Mouse (Mus musculus) stomach, postnatal 0 days (tissue): Measurements from ENCODE around the gene Mrvi1. TPM values are rescaled to one million over a fixed set of nuclear protein-coding genes. Genes with fewer than 3 reads are reported as not detected.

Experiments
- ATAC-seq: fragments of 200-750 bp; cut with Nextera tagmentation; 2 replicates; pipeline ENCODE4 v1.8.0; 2017; ENCODE audit not compliant: low FRiP score, low TSS enrichment
- DNase-seq: peaks from one replicate; pipeline ENCODE4 v3.0.0-alpha.2; 2016; ENCODE audit warnings: low spot score
- H3K27ac ChIP-seq: fragments of 300-500 bp; sonication (generic); replicated peaks from 2 replicates; pipeline ENCODE4 v1.5.1; 2014; ENCODE audit warnings: mild to moderate bottlenecking, control low read depth
- H3K27me3 ChIP-seq: fragments of 300-500 bp; sonication (generic); 2 replicates; pipeline ENCODE4 v1.6.1; 2014; ENCODE audit warnings: low read length; ENCODE audit not compliant: control insufficient read depth, insufficient read depth
- H3K36me3 ChIP-seq: fragments of 300-500 bp; sonication (generic); 2 replicates; pipeline ENCODE4 v1.6.1; 2014; ENCODE audit warnings: low read length, mixed read lengths; ENCODE audit not compliant: control insufficient read depth, insufficient read depth
- H3K4me1 ChIP-seq: fragments of 300-500 bp; sonication (generic); replicated peaks from 2 replicates; pipeline ENCODE4 v1.6.1; 2014; ENCODE audit warnings: antibody characterized with exemption; ENCODE audit not compliant: control insufficient read depth, insufficient read depth
- H3K4me2 ChIP-seq: fragments of 300-500 bp; sonication (generic); replicated peaks from 2 replicates; pipeline ENCODE4 v1.6.1; 2014; ENCODE audit warnings: low read depth, mild to moderate bottlenecking, control low read depth, moderate library complexity
- H3K4me3 ChIP-seq: fragments of 300-500 bp; sonication (generic); 2 replicates; pipeline ENCODE4 v1.5.1; 2014; ENCODE audit warnings: low read depth, low read length, control low read depth
- H3K9ac ChIP-seq: fragments of 300-500 bp; sonication (generic); 2 replicates; pipeline ENCODE4 v1.6.1; 2014; ENCODE audit warnings: mild to moderate bottlenecking, low read length, control low read depth, mixed read lengths
- H3K9me3 ChIP-seq: fragments of 300-500 bp; sonication (generic); 2 replicates; pipeline ENCODE4 v1.6.1; 2016; ENCODE audit warnings: low read length; ENCODE audit not compliant: control insufficient read depth
- CTCF ChIP-seq: IDR thresholded peaks from 2 replicates; pipeline ENCODE4 v1.5.1; 2016; ENCODE audit warnings: antibody characterized with exemption, low read depth, mild to moderate bottlenecking, moderate library complexity
- EP300 ChIP-seq: optimal IDR thresholded peaks from 2 replicates; pipeline ENCODE3; 2016; ENCODE audit warnings: antibody characterized with exemption
- WGBS: fragments of 180-500 bp; shearing (Covaris S2); extraction: QIAGEN DNeasy Blood & Tissue Kit; methylation state at CpG from one replicate; pipeline ENCODE4 v1.1.7; 2014; 5-methylcytosine and 5-hydroxymethylcytosine counted together
- polyA plus RNA-seq: library from polyadenylated mRNA; unstranded; fragments of >200 nt; fragmentation: Nextera tagmentation; extraction: Ambion mirVana; gene quantifications from 2 replicates; pipeline ENCODE4 v1.2.1, GENCODE M21; 2015

The Mrvi1 gene
- polyA plus RNA-seq, 1 experiment from 2014 or later, result 8.4 TPM

GRCm38 (mm10) chr7:111020814-111021213 is 38.6 kb upstream of the Mrvi1 start:
- no peak overlapping the region for H3K4me3 ChIP-seq
- H3K9ac ChIP-seq, result no peak overlapping the region
- no peak overlapping the region for H3K27ac ChIP-seq
- 50% methylated on average over 4 of the region's 4 CpGs for WGBS
- no peak overlapping the region for H3K4me2 ChIP-seq
- no peaks in the 10 kb centered on the region for H3K36me3 ChIP-seq
- no peaks in the 10 kb centered on the region for H3K9me3 ChIP-seq
- H3K27me3 ChIP-seq, result no peaks in the 10 kb centered on the region
- no peaks in the 10 kb centered on the region; the same call in 1 of the 2 replicates for H3K4me1 ChIP-seq
- DNase-seq, result no peak
- no peak for ATAC-seq
- no peak for TF ChIP-seq CTCF
- no peak for TF ChIP-seq EP300

DNA sequence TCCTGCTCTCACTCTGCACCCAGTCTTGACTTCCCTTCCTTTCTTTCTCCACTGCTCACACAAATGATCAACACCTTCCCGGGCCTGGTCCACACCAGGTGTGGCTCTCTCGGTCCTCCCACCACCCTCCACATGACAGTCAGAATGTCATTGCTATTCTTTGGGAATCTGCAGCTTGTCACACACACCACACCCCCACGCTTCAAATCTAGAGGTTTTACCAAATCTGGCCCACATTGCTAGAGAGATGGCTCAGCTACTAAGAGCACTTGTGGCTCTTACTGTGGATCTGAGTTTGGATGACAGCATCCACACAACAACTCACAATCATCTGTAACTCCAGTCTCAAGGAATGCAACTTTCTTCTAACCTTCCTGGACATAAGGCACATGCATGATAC is 34.7 kb upstream of the Mrvi1 start:
- H3K4me1 ChIP-seq, result no peaks in the 10 kb centered on the region
- H3K27ac ChIP-seq, result no peak overlapping the region
- ATAC-seq, result no peak
- H3K36me3 ChIP-seq, result no peaks in the 10 kb centered on the region
- H3K27me3 ChIP-seq, result no peaks in the 10 kb centered on the region
- no peaks in the 10 kb centered on the region for H3K9me3 ChIP-seq
- H3K9ac ChIP-seq, result no peak overlapping the region
- H3K4me2 ChIP-seq, result no peak overlapping the region
- 64% methylated on average over 3 of the region's 3 CpGs for WGBS
- H3K4me3 ChIP-seq, result no peak overlapping the region
- no peak for DNase-seq
- no peak for TF ChIP-seq CTCF
- no peak for TF ChIP-seq EP300

- Histone ChIP-seq H3K4me2 (no peak overlapping the region), H3K9ac (no peak overlapping the region), H3K36me3 (no peaks in the 10 kb centered on the region), H3K9me3 (no peaks in the 10 kb centered on the region), H3K4me3 (no peak overlapping the region), H3K4me1 (no peaks in the 10 kb centered on the region), H3K27ac (no peak overlapping the region), H3K27me3 (no peaks in the 10 kb centered on the region)
- TF ChIP-seq CTCF, result no peak
- no peak for TF ChIP-seq EP300
- 69% methylated on average over 5 of the region's 5 CpGs for WGBS
- no peak for ATAC-seq
- DNase-seq, result no peak
These were observed 33.5 kb upstream of the Mrvi1 start for GRCm38 (mm10) chr7:111015731-111016130.

GRCm38 (mm10) chr7:111014893-111015292 is 32.6 kb upstream of the Mrvi1 start:
- H3K36me3 ChIP-seq, result no peaks in the 10 kb centered on the region
- peak; percentile 81 for ATAC-seq

DNA sequence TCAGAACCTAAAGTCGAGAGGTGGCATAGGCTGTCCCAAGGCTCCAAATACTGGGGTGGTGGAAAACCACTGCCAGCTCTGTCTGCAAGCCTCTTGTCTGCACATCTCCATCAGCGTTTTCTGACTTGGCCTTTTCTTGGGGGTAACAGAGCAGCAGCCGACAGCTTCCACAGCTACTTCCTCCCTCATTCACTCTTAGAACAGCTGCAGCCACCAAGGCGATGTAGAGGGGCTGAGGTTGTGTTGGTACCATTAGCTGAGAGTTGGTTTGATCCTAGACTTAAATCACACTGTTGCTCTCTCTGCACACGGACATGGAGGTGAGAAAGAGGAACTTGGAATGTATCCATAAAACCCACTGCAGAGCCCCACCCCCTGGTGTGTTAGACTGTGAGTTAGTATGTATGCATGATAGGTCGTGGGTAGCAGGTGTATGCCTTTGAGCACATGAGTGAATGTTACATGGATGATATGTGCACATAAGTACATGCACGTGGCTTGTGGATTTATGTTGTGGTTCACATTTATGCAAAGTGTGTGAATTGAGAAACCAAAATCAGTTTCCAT is 31.9 kb upstream of the Mrvi1 start:
- WGBS, result 77% methylated on average over 7 of the region's 7 CpGs

More at GRCm38 (mm10) chr7:111014893-111015292, 32.6 kb upstream of the Mrvi1 start:
- Histone ChIP-seq H3K27ac (no peak overlapping the region), H3K4me1 (no peaks in the 10 kb centered on the region), H3K4me3 (no peak overlapping the region), H3K4me2 (no peak overlapping the region), H3K9me3 (no peaks in the 10 kb centered on the region), H3K9ac (no peak overlapping the region), H3K27me3 (no peaks in the 10 kb centered on the region)
- 23% methylated on average over 5 of the region's 5 CpGs for WGBS
- peak; percentile 89 for DNase-seq
- TF ChIP-seq EP300, result no peak
- peak; percentile 96 for TF ChIP-seq CTCF

GRCm38 (mm10) chr7:111004136-111004840 is 22.0 kb upstream of the Mrvi1 start:
- DNase-seq, result no peak
- TF ChIP-seq CTCF, result no peak
- no peak for TF ChIP-seq EP300
- H3K4me3 ChIP-seq, result no peak overlapping the region
- H3K27ac ChIP-seq, result no peak overlapping the region
- H3K4me1 ChIP-seq, result no peaks in the 10 kb centered on the region
- ATAC-seq, result no peak
- no peak overlapping the region for H3K4me2 ChIP-seq
- 85% methylated on average over 3 of the region's 3 CpGs for WGBS
- H3K36me3 ChIP-seq, result no peaks in the 10 kb centered on the region
- H3K9me3 ChIP-seq, result no peaks in the 10 kb centered on the region
- H3K9ac ChIP-seq, result no peak overlapping the region
- no peaks in the 10 kb centered on the region for H3K27me3 ChIP-seq

More for the DNA sequence above, 31.9 kb upstream of the Mrvi1 start:
- Histone ChIP-seq H3K9ac (no peak overlapping the region), H3K27ac (no peak overlapping the region), H3K9me3 (no peaks in the 10 kb centered on the region), H3K4me3 (no peak overlapping the region), H3K4me1 (no peaks in the 10 kb centered on the region), H3K27me3 (no peaks in the 10 kb centered on the region), H3K36me3 (no peaks in the 10 kb centered on the region), H3K4me2 (no peak overlapping the region)
- DNase-seq (no peak), ATAC-seq (no peak)
- no peak for TF ChIP-seq CTCF
- no peak for TF ChIP-seq EP300
